Mouse (Mus musculus) embryonic facial prominence, embryonic 11.5 days (tissue): ENCODE measurements at regions not wholly inside any gene's neighbourhood (a gene's known extent, or its start where the extent isn't known, plus 50 kb on each side); places are given as distances from the start of the nearest gene placed in this dataset.
"Not testable (repeated sequence)": the region's sequence is repeated elsewhere in the genome, so short reads cannot be mapped to it uniquely, and the experiment has no call there.

Experiments
- ATAC-seq: fragments of 200-750 bp; cut with Nextera tagmentation; replicated peaks from 2 replicates; pipeline ENCODE4 v1.8.0; 2017; ENCODE audit warnings: low read depth; ENCODE audit not compliant: insufficient number of reproducible peaks, low FRiP score, low TSS enrichment
- DNase-seq: peaks from one replicate; pipeline ENCODE4 v3.0.0-alpha.2; 2015; ENCODE audit warnings: low spot score
- H3K27ac ChIP-seq: fragments of 300-500 bp; sonication (generic); replicated peaks from 2 replicates; pipeline ENCODE4 v1.5.1; 2014; ENCODE audit warnings: mild to moderate bottlenecking, low read depth, low read length, control low read depth
- H3K27me3 ChIP-seq: fragments of 300-500 bp; sonication (generic); 2 replicates; pipeline ENCODE4 v1.6.1; 2014; ENCODE audit warnings: mild to moderate bottlenecking, low read length, moderate library complexity, mixed read lengths; ENCODE audit not compliant: control insufficient read depth, insufficient read depth
- H3K36me3 ChIP-seq: fragments of 300-500 bp; sonication (generic); replicated peaks from 2 replicates; pipeline ENCODE4 v1.6.1; 2014; ENCODE audit warnings: low read depth, mild to moderate bottlenecking, low read length, moderate library complexity, mixed read lengths; ENCODE audit not compliant: control insufficient read depth, insufficient read depth
- H3K4me1 ChIP-seq: fragments of 300-500 bp; sonication (generic); 2 replicates; pipeline ENCODE4 v1.6.1; 2014; ENCODE audit warnings: low read length, mixed read lengths; ENCODE audit not compliant: control insufficient read depth, insufficient read depth
- H3K4me2 ChIP-seq: fragments of 300-500 bp; sonication (generic); 2 replicates; pipeline ENCODE4 v1.6.1; 2014; ENCODE audit warnings: low read depth, mild to moderate bottlenecking, control low read depth, low read length, moderate library complexity
- H3K4me3 ChIP-seq: fragments of 300-500 bp; sonication (generic); 2 replicates; pipeline ENCODE4 v1.5.1; 2014; ENCODE audit warnings: low read depth, low read length, control low read depth
- H3K9ac ChIP-seq: fragments of 300-500 bp; sonication (generic); replicated peaks from 2 replicates; pipeline ENCODE4 v1.6.1; 2014; ENCODE audit warnings: mild to moderate bottlenecking, control low read depth, low read length
- H3K9me3 ChIP-seq: fragments of 300-500 bp; sonication (generic); replicated peaks from 2 replicates; pipeline ENCODE4 v1.6.1; 2016; ENCODE audit warnings: mild to moderate bottlenecking, low read length, inconsistent platforms, mixed read lengths; ENCODE audit not compliant: control insufficient read depth
- WGBS: fragments of 180-500 bp; shearing (Covaris S2); extraction: QIAGEN DNeasy Blood & Tissue Kit; methylation state at CpG from one replicate; pipeline ENCODE4 v1.1.7; 2014; 5-methylcytosine and 5-hydroxymethylcytosine counted together

DNA sequence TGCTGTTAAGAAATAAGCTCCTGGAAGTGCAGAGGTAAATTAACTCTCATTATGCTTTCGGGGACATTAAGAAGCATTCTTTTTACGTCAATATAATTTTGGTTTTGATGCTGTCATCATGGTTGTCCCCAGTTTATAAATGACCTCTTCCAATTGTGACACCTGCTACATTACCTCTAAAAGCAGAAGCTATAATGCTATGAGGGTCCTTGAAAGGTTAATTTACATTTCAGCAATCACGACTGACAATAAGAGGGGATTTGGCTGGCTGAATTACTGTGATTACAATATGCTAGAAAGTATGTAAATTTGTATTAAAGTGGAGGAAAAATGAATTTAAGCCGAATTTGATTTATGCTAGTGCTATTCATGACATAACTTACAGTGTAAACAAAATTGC lies 592.8 kb downstream of the Kcnt2 start:
- no peaks in the 10 kb centered on the region for H3K36me3 ChIP-seq
- no peak overlapping the region for H3K27ac ChIP-seq
- ATAC-seq (no peak), DNase-seq (no peak)
- H3K27me3 ChIP-seq: no peaks in the 10 kb centered on the region
- no peaks in the 10 kb centered on the region for H3K9me3 ChIP-seq
- no peak overlapping the region for H3K4me3 ChIP-seq
- WGBS: 75% methylated on average over 4 of the region's 4 CpGs
- no peak overlapping the region for H3K4me2 ChIP-seq
- no peaks in the 10 kb centered on the region for H3K4me1 ChIP-seq
- no peak overlapping the region for H3K9ac ChIP-seq

DNA sequence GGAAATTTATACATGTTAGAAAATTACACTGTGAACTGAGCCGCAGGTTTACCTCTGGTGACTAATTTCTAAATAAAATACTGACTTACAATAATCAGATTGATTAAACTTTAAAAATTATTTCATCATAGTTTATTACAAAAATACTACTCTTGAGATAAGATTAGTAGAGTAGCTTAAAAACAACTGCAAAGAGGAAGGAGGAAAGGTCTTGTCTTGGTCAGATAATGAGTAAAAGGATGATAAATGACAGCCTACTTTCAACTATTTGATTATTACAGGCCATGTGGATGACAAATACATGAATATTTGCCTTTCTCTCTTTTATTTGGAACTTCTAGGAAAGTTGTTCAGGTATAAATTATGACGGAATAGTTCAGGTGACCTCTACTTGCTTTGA lies 594.6 kb downstream of the Kcnt2 start:
- no peaks in the 10 kb centered on the region for H3K9me3 ChIP-seq
- no peak overlapping the region for H3K4me3 ChIP-seq
- DNase-seq (no peak), ATAC-seq (no peak)
- H3K27me3 ChIP-seq: no peaks in the 10 kb centered on the region
- no peak overlapping the region for H3K9ac ChIP-seq
- H3K4me2 ChIP-seq: no peak overlapping the region
- no peaks in the 10 kb centered on the region for H3K36me3 ChIP-seq
- 87% methylated on average over 2 of the region's 2 CpGs for WGBS
- H3K27ac ChIP-seq: no peak overlapping the region
- H3K4me1 ChIP-seq: no peaks in the 10 kb centered on the region

DNA sequence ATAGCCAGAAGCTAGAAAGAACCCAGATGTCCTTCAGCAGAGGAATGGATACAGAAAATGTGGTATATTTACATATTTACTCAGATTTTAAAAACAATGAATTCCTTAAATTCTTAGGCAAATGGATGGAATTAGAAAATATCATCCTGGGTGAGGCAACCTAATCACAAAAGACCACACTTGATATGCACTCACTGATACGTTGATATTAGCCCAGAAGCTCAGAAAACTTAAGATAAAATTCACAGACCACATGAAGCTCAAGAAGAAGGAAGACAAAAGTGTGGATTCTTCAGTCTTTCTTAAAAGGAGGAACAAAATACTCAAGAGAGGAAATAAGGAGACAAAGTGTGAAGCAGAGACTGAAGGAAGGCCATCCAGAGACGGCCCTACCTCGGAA lies 602.1 kb downstream of the Kcnt2 start:
- not testable (repeated sequence) for H3K27ac ChIP-seq, DNase-seq, H3K9ac ChIP-seq, H3K4me2 ChIP-seq, ATAC-seq, H3K4me3 ChIP-seq, H3K36me3 ChIP-seq, H3K9me3 ChIP-seq, H3K4me1 ChIP-seq, H3K27me3 ChIP-seq
- WGBS: 59% methylated on average over 3 of the region's 3 CpGs

DNA sequence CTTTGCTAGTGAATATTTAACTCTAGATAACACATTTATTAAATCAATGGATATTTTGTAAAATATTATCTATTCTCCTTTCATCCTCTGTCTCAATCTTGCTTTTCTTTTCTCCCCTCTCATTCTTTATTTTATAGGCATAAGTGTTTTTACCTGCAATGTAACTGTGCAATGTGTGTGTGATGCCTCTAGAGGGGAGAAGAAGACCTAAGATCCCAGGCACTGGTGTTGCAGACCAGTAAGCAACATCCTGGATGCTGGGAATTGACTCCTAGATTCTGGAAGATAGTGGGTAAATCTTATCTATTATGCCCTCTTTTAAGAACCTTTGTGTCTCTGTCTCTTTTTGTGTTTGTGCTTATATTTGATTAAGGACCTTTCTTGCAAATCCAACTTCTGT lies 605.6 kb downstream of the Kcnt2 start:
- no peak overlapping the region for H3K9ac ChIP-seq
- no peak overlapping the region for H3K4me2 ChIP-seq
- H3K9me3 ChIP-seq: no peaks in the 10 kb centered on the region
- no peak overlapping the region for H3K27ac ChIP-seq
- no peaks in the 10 kb centered on the region for H3K27me3 ChIP-seq
- H3K36me3 ChIP-seq: no peaks in the 10 kb centered on the region
- H3K4me1 ChIP-seq: no peaks in the 10 kb centered on the region
- ATAC-seq (no peak), DNase-seq (no peak)
- no peak overlapping the region for H3K4me3 ChIP-seq
